Mouse (Mus musculus): ENCODE measurements around the gene Capn2. TPM values are rescaled to one million over a fixed set of nuclear protein-coding genes. Genes with fewer than 3 reads are reported as not detected.

The Capn2 gene
- polyA plus RNA-seq, 1 experiment = 30.1 TPM

DNA sequence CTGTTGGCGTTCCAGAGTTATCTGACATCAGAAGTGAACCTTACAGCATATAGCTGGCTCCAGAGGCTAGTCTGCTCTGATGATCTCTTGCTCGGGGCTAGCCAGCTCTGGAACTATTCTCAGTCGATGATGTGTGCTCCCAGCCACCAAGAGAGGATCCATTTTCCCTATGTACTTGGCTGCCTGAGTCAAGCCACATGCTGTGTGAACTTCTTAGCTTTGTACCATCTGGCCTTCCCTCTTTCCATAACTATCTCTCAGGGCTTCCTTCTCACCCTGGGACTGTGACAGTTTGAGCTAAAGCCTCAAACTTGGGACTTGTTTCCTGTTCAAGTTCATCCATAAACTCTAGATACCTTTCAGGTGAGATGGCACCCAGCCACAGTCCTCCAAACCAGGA lies 16.2 kb upstream of the Capn2 start:
- 71% methylated on average over 3 of the region's 3 CpGs for WGBS
- H3K4me3 ChIP-seq (replicated peaks; ENCODE audit: control insufficient read depth, low read depth, low read length) = no peak overlapping the region
- no peak overlapping the region for H3K27ac ChIP-seq (ENCODE audit: control insufficient read depth, insufficient read depth, low read depth, low read length, poor library complexity)
- TF ChIP-seq CTCF (IDR thresholded peaks at IDR 0.05; ENCODE audit: control insufficient read depth, insufficient read depth, low read length) (no peak), POLR2A (IDR thresholded peaks at IDR 0.05; ENCODE audit: borderline replicate concordance, control insufficient read depth, low read depth, low read length) (no peak)
- H3K4me1 ChIP-seq (ENCODE audit: control insufficient read depth, insufficient read depth, low read length) = no peaks in the 10 kb centered on the region

DNA sequence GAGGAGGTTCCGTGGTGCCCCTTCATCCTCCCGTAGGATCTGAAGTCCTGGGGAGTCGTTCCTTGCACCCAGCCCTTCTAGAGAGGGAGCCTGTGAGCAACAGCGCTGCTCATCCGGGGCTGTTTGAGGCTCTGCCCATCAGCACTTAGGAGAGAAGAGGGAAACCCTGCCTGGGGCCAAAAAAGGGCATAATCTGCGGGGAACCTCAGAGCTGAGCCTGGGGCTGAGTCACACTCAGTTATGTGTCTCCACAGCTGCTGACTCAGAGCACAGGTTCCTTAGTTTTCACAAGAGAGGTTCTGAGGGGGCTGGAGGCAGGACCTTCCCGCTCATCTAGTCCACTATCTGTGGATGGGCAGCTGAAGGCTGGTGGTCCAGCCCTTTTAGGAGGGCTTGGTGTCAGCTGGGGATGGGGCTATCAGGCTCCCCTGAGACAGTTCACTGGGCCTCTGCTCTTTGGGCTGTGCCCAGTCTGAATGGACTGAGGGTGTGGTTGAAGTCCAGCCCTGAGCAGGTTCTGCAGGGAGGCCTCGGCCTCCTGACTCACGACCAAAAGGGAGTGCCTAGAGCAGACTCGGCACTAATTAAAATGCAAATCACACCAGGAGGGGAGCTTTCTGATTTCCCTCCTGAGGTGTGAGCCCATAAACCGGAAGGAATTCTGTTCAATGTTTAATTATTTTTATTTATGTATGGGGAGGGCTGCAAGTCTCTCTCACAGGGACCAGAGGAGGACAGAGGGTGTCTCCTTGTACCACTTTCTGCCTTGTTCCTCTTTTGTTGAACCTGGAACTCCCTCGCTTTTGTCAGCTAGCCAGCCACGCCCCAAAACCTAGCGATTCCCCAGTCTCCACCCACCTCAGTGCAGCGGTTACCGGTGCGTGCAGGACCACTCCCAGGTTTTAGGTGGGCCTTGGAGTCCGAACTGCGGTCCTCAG lies 10.8 kb upstream of the Capn2 start:
- WGBS = 5% methylated on average over 19 of the region's 19 CpGs
- H3K4me1 ChIP-seq (ENCODE audit: control insufficient read depth, insufficient read depth, low read length) = peaks cover 2% of the 10 kb centered on the region

DNA sequence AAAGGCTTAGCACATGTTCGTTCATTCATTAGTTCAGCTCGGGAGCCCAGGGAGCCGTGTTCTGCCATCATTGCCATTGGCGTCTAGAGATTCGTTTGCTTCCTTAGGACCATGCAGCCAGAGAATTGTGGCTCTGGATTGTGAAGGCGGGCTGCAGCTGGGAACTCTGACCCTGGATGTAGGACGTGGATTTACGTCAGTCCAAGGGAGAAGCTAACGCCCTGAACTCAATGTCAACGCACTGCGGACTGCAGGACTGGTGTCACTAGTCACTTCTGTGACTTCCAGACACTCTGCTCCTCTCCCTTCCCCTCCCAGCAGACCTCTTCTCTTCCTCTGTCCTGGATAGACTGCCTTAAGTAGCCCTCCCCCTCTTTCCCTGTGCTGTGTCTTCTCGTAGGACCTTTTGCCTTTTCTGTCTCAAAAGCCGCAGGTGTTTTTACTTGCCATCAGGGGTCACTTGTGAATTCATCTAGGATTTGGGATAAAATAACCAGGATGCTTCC lies 9.9 kb upstream of the Capn2 start:
- H3K4me1 ChIP-seq (ENCODE audit: control insufficient read depth, insufficient read depth, low read length) = peaks cover 2% of the 10 kb centered on the region
- 78% methylated on average over 13 of the region's 13 CpGs for WGBS
- TF ChIP-seq CTCF (IDR thresholded peaks at IDR 0.05; ENCODE audit: control insufficient read depth, insufficient read depth, low read length) = no peak
- TF ChIP-seq POLR2A (IDR thresholded peaks at IDR 0.05; ENCODE audit: borderline replicate concordance, control insufficient read depth, low read depth, low read length) = no peak
- no peak overlapping the region for H3K4me3 ChIP-seq (replicated peaks; ENCODE audit: control insufficient read depth, low read depth, low read length)
- no peak overlapping the region for H3K27ac ChIP-seq (ENCODE audit: control insufficient read depth, insufficient read depth, low read depth, low read length, poor library complexity)

More for the DNA sequence above, 10.8 kb upstream of the Capn2 start:
- peak overlapping the region; percentile 3 for H3K4me3 ChIP-seq (replicated peaks; ENCODE audit: control insufficient read depth, low read depth, low read length)
- no peak for TF ChIP-seq POLR2A (IDR thresholded peaks at IDR 0.05; ENCODE audit: borderline replicate concordance, control insufficient read depth, low read depth, low read length)
- TF ChIP-seq CTCF (IDR thresholded peaks at IDR 0.05; ENCODE audit: control insufficient read depth, insufficient read depth, low read length) = peak; percentile 5; the same call in 1 of the 2 replicates
- peak overlapping the region; percentile 63 for H3K27ac ChIP-seq (ENCODE audit: control insufficient read depth, insufficient read depth, low read depth, low read length, poor library complexity)

DNA sequence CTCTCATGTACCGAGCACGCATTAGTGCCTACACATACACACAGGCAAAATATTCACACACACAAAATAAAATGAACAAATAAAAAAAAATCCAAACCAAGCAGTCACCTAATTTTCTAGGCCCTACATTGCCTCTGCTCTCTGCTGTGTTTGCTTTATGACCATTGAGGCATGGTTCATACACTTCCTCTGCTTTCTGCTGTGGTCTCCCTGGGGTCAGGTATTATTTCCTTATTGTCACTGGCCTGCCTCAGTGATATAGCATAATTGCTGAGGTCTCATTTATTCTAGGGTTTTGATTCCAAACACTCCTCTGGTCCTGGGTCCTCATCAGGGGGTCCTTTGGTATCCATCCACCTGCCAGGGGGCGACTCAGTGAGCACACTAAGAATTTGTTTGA lies 8.2 kb upstream of the Capn2 start:
- TF ChIP-seq POLR2A (IDR thresholded peaks at IDR 0.05; ENCODE audit: borderline replicate concordance, control insufficient read depth, low read depth, low read length) (no peak), CTCF (IDR thresholded peaks at IDR 0.05; ENCODE audit: control insufficient read depth, insufficient read depth, low read length) (no peak)
- 86% methylated on average over 3 of the region's 3 CpGs for WGBS
- H3K4me1 ChIP-seq (ENCODE audit: control insufficient read depth, insufficient read depth, low read length) = peaks cover 2% of the 10 kb centered on the region
- no peak overlapping the region for H3K4me3 ChIP-seq (replicated peaks; ENCODE audit: control insufficient read depth, low read depth, low read length)
- H3K27ac ChIP-seq (ENCODE audit: control insufficient read depth, insufficient read depth, low read depth, low read length, poor library complexity) = no peak overlapping the region

DNA sequence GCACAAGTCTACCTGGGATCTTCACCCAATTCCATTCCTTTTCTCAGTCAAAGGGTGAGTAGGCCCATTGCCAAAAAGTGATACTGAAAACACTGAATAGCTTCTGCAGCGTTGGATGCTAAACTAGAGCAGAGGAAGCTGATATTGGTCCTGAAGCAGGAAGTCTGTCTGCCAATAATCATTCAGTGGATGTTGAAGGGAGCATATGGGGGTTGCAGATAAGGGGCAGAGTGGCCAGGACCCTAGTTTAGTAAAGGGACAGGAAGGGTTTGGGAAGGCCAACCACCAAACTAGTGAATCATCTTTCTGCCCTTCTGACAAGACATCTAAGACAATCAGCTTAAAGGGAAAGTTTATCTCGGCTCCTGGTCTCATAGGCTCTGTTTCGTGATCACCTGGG lies 6.3 kb upstream of the Capn2 start:
- Histone ChIP-seq H3K27ac (ENCODE audit: control insufficient read depth, insufficient read depth, low read depth, low read length, poor library complexity) (no peak overlapping the region), H3K4me3 (replicated peaks; ENCODE audit: control insufficient read depth, low read depth, low read length) (no peak overlapping the region), H3K4me1 (ENCODE audit: control insufficient read depth, insufficient read depth, low read length) (peaks cover 2% of the 10 kb centered on the region)
- TF ChIP-seq POLR2A (IDR thresholded peaks at IDR 0.05; ENCODE audit: borderline replicate concordance, control insufficient read depth, low read depth, low read length) (no peak), CTCF (IDR thresholded peaks at IDR 0.05; ENCODE audit: control insufficient read depth, insufficient read depth, low read length) (no peak)
- WGBS = 68% methylated on average over 3 of the region's 3 CpGs

DNA sequence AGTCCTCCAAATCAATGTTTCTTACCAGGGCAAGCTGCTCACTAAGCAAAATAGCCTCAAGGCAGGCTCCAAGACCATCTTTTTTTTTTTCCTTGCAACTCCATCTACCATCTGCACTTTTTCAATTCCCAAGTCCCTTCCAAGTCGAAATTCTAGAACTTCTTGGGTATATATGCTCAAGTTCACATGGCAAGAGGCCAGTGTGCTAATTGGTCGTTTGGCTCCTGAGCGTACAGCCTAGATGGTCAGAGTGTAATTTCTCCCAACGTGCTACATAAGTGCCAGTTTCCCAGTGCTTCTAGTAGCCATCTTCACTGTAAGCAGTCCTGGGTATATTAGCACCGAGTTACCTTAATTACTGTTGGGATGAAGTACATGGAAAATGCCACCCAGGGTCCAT lies 5.6 kb upstream of the Capn2 start:
- Histone ChIP-seq H3K27ac (ENCODE audit: control insufficient read depth, insufficient read depth, low read depth, low read length, poor library complexity) (no peak overlapping the region), H3K4me1 (ENCODE audit: control insufficient read depth, insufficient read depth, low read length) (peaks cover 2% of the 10 kb centered on the region; the same call in 1 of the 2 replicates), H3K4me3 (replicated peaks; ENCODE audit: control insufficient read depth, low read depth, low read length) (no peak overlapping the region)
- WGBS = 76% methylated on average over 5 of the region's 5 CpGs
- TF ChIP-seq CTCF (IDR thresholded peaks at IDR 0.05; ENCODE audit: control insufficient read depth, insufficient read depth, low read length) (no peak), POLR2A (IDR thresholded peaks at IDR 0.05; ENCODE audit: borderline replicate concordance, control insufficient read depth, low read depth, low read length) (no peak)

DNA sequence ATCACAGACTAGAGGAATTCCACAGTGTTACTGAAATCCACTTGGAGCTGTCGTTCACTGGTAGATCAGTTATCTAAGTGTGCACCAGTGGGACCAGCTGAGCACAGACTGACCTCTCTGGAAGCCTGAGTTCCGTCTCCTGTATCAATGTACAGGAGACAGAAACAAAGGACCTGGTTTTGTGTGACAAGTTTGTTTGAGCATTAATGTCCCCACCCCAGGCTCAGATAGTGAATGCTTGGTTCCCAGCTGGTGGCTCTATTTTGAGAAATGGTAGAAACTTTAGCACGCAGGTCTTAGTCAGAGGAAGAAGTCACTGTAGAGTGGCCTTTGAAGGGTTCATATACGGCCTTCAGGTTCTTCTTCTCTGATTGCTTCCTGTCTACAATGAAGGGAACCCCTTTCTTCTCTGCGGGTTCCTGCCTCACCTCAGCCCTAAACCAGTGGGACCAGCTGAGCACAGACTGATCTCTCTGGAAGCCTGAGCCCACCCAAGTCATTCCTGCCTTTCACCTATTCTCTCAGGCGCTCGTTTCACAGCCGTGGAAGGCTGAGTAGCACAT lies 3.6 kb upstream of the Capn2 start:
- no peak overlapping the region for H3K4me3 ChIP-seq (replicated peaks; ENCODE audit: control insufficient read depth, low read depth, low read length)
- 65% methylated on average over 8 of the region's 8 CpGs for WGBS
- H3K27ac ChIP-seq (ENCODE audit: control insufficient read depth, insufficient read depth, low read depth, low read length, poor library complexity) = no peak overlapping the region
- TF ChIP-seq CTCF (IDR thresholded peaks at IDR 0.05; ENCODE audit: control insufficient read depth, insufficient read depth, low read length) = no peak
- TF ChIP-seq POLR2A (IDR thresholded peaks at IDR 0.05; ENCODE audit: borderline replicate concordance, control insufficient read depth, low read depth, low read length) = no peak
- H3K4me1 ChIP-seq (ENCODE audit: control insufficient read depth, insufficient read depth, low read length) = no peaks in the 10 kb centered on the region; the same call in 1 of the 2 replicates

Data from bone marrow, adult 2 months (tissue).